Comparison of ENCODE assay signal across 29 mouse cellular contexts in genomic region chr13:70875411-70875949, GRCm38 (mm10). TPM values are rescaled to one million over a fixed set of nuclear protein-coding genes. Genes with fewer than 3 reads are reported as not detected.
A peak's percentile ranks its signal among the peaks of the same experiment; 100 is the strongest.
DNase-seq lines count a peak whose midpoint lies in the region; ATAC-seq and TF ChIP-seq lines count a peak whose summit lies in the region.
"Had no signal": no experiment of that assay in that cellular context is flagged by ENCODE, and none has a peak within 500 bp of the region (broad histone marks: within the 10 kb centered on the region; RNA-seq: fewer than 3 reads in every experiment).

No protein-coding gene starts in this region.

- H3K27ac ChIP-seq in kidney, postnatal 0 days, result peak overlapping the region; percentile 57
- H3K27ac ChIP-seq in layer of hippocampus, adult 2 months, result no peak overlapping the region
- H3K27ac ChIP-seq: embryonic facial prominence, embryonic 13.5 days; forebrain, embryonic 10.5 days; forebrain, embryonic 15.5 days; hindbrain, embryonic 12.5 days; limb, embryonic 13.5 days; liver, embryonic 14.5 days had no signal

- no peak overlapping the region for H3K4me2 ChIP-seq in kidney, postnatal 0 days (ENCODE audit: low read length)
- H3K4me2 ChIP-seq: embryonic facial prominence, embryonic 13.5 days; forebrain, embryonic 15.5 days; heart, embryonic 11.5 days; hindbrain, embryonic 12.5 days; limb, embryonic 13.5 days; midbrain, embryonic 11.5 days had no signal

- no peak overlapping the region for H3K4me3 ChIP-seq in kidney, postnatal 0 days (replicated peaks; ENCODE audit: low read depth, low read length)
- H3K4me3 ChIP-seq in layer of hippocampus, adult 2 months, result no peak overlapping the region
- H3K4me3 ChIP-seq: embryonic facial prominence, embryonic 13.5 days; forebrain, embryonic 10.5 days; forebrain, embryonic 15.5 days; hindbrain, embryonic 12.5 days; limb, embryonic 13.5 days had no signal

- no peak for ATAC-seq in kidney, postnatal 0 days (replicated peaks; ENCODE audit: low FRiP score, low read depth)
- ATAC-seq: forebrain, embryonic 15.5 days; midbrain, embryonic 16.5 days had no signal

- TF ChIP-seq CTCF in kidney, postnatal 0 days (IDR thresholded peaks at IDR 0.05; ENCODE audit: low read depth), result no peak
- no peak for TF ChIP-seq CTCF in layer of hippocampus, adult 2 months (conservative IDR thresholded peaks at IDR 0.05)

- no peaks in the 10 kb centered on the region for H3K9me3 ChIP-seq in kidney, postnatal 0 days (replicated peaks; ENCODE audit: low read length)
- H3K9me3 ChIP-seq: embryonic facial prominence, embryonic 13.5 days; forebrain, embryonic 10.5 days; forebrain, embryonic 15.5 days; hindbrain, embryonic 12.5 days; limb, embryonic 13.5 days had no signal

- 72% methylated on average over 4 of the region's 4 CpGs for WGBS in kidney, postnatal 0 days

- H3K9ac ChIP-seq in kidney, postnatal 0 days (ENCODE audit: low read depth, low read length), result no peak overlapping the region
- H3K9ac ChIP-seq: embryonic facial prominence, embryonic 13.5 days; forebrain, embryonic 15.5 days; hindbrain, embryonic 12.5 days; limb, embryonic 13.5 days; liver, embryonic 14.5 days had no signal

- no peak for DNase-seq in kidney, postnatal 0 days (ENCODE audit: low spot score)
- no peak for DNase-seq in kidney, adult 11 months
- DNase-seq in layer of hippocampus, adult 2 months (ENCODE audit: low spot score in 2 of 2), result peak; percentile 24 to 35
- no peak for DNase-seq in layer of hippocampus, postnatal 25 days (ENCODE audit: extremely low spot score in 1 of 2, low spot score in 1 of 2)
- DNase-seq in right cerebral cortex, adult 18-20 months, result peak; percentile 13
- no peak for DNase-seq in right cerebral cortex, postnatal 4 days
- no peak for DNase-seq in cerebellum, postnatal 10 days
- DNase-seq: adrenal gland, postnatal 14 days; cerebellum, adult 11-12 months; cerebellum, adult 9-11 months; gastrocnemius, postnatal 25 days; heart, adult 18-20 months; heart, postnatal 36 days; lung, postnatal 36 days; thymus, postnatal 4 days had no signal

- no peaks in the 10 kb centered on the region for H3K4me1 ChIP-seq in kidney, postnatal 0 days (replicated peaks; ENCODE audit: insufficient read depth, low read length)
- H3K4me1 ChIP-seq: hindbrain, embryonic 12.5 days had no signal

- no peaks in the 10 kb centered on the region for H3K36me3 ChIP-seq in kidney, postnatal 0 days (ENCODE audit: insufficient read depth, low read length)
- H3K36me3 ChIP-seq: embryonic facial prominence, embryonic 13.5 days; forebrain, embryonic 10.5 days; forebrain, embryonic 15.5 days; hindbrain, embryonic 12.5 days; limb, embryonic 13.5 days had no signal

- no peaks in the 10 kb centered on the region for H3K27me3 ChIP-seq in kidney, postnatal 0 days (ENCODE audit: insufficient read depth, low read length)
- H3K27me3 ChIP-seq: embryonic facial prominence, embryonic 13.5 days; forebrain, embryonic 15.5 days; hindbrain, embryonic 12.5 days; limb, embryonic 13.5 days had no signal

RNA-seq across cellular contexts. Expression of gene Adamts16, which starts 33.9 kb away (rescaled TPM):
- 11.8 and 13.8 TPM in 2 replicates for polyA plus RNA-seq in kidney, postnatal 0 days (2015; fragmentation: Nextera tagmentation; extraction: Ambion mirVana)
- 1 to 10 TPM; 2.4 TPM for total RNA-seq in layer of hippocampus, adult 2 months (2021)
- 1 to 10 TPM; 1.5 to 2.5 TPM for total RNA-seq in layer of hippocampus, postnatal 25 days (2021)
- total RNA-seq: common myeloid progenitor, adult 5-6 weeks; heart, adult 18-20 months; heart, postnatal 36 days; megakaryocyte, adult 5-6 weeks; MEL; neutrophil, adult 5-6 weeks had no signal
- polyA plus RNA-seq: small intestine, adult 2 months had no signal

Comparison
In these comparisons a context has a peak if more than half of its experiments do, and no peak if none do; other contexts are left out.
1. DNase-seq: peak in layer of hippocampus, adult 2 months (2 of 2) and right cerebral cortex, adult 18-20 months (single experiment); none in kidney, postnatal 0 days (single experiment), kidney, adult 11 months (single experiment), layer of hippocampus, postnatal 25 days (0 of 2), right cerebral cortex, postnatal 4 days (single experiment) and cerebellum, postnatal 10 days (0 of 2).